Mouse (Mus musculus) monocyte, adult 2 months (primary cell): ENCODE measurements around the gene Dock8.

Experiments used
- DNase-seq, 2 experiments: peaks; one replicate each; pipeline ENCODE4 v3.0.0; 2022; ENCODE audit warnings: low spot score in 2 of 2, low read depth in 1 of 2

The Dock8 gene

GRCm38 (mm10) chr19:25116981-25117380 lies 117.6 kb downstream of the Dock8 start:
- DNase-seq = no peak

GRCm38 (mm10) chr19:25122417-25122816 lies 123.1 kb downstream of the Dock8 start:
- no peak for DNase-seq

GRCm38 (mm10) chr19:25123031-25123430 lies 123.7 kb downstream of the Dock8 start:
- no peak for DNase-seq

- no peak for DNase-seq
These were observed 124.1 kb downstream of the Dock8 start for GRCm38 (mm10) chr19:25123461-25123860.

GRCm38 (mm10) chr19:25132322-25132721 lies 133.0 kb downstream of the Dock8 start:
- no peak for DNase-seq

- no peak for DNase-seq
These were observed 134.6 kb downstream of the Dock8 start for GRCm38 (mm10) chr19:25133959-25134358.

GRCm38 (mm10) chr19:25136171-25136570 lies 136.8 kb downstream of the Dock8 start:
- DNase-seq = no peak

GRCm38 (mm10) chr19:25137907-25138820 lies 138.8 kb downstream of the Dock8 start:
- no peak for DNase-seq

- no peak for DNase-seq
These were observed 145.0 kb downstream of the Dock8 start for GRCm38 (mm10) chr19:25144110-25145028.

- DNase-seq = no peak
These were observed 145.8 kb downstream of the Dock8 start for GRCm38 (mm10) chr19:25145116-25145515.

GRCm38 (mm10) chr19:25146122-25146521 lies 146.8 kb downstream of the Dock8 start:
- DNase-seq = no peak

GRCm38 (mm10) chr19:25149788-25150187 lies 150.5 kb downstream of the Dock8 start:
- DNase-seq = no peak

GRCm38 (mm10) chr19:25154506-25155178 lies 155.3 kb downstream of the Dock8 start:
- no peak for DNase-seq

- DNase-seq = no peak
These were observed 155.9 kb downstream of the Dock8 start for GRCm38 (mm10) chr19:25155250-25155649.

GRCm38 (mm10) chr19:25155709-25156108 lies 156.4 kb downstream of the Dock8 start:
- DNase-seq = no peak

- no peak for DNase-seq
These were observed 162.9 kb downstream of the Dock8 start for GRCm38 (mm10) chr19:25162270-25162669.

- DNase-seq = no peak
These were observed 164.1 kb downstream of the Dock8 start for GRCm38 (mm10) chr19:25163426-25163825.

- no peak for DNase-seq
These were observed 167.1 kb downstream of the Dock8 start for GRCm38 (mm10) chr19:25166412-25166811.

GRCm38 (mm10) chr19:25171395-25171794 lies 172.1 kb downstream of the Dock8 start:
- no peak for DNase-seq

GRCm38 (mm10) chr19:25176746-25177145 lies 177.4 kb downstream of the Dock8 start:
- DNase-seq = no peak

GRCm38 (mm10) chr19:25180024-25180423 lies 180.7 kb downstream of the Dock8 start:
- no peak for DNase-seq
